Mouse (Mus musculus) cerebellum, adult 18-20 months (tissue): Measurements from ENCODE around the gene Olfr780.
"Not testable (repeated sequence)": the region's sequence is repeated elsewhere in the genome, so short reads cannot be mapped to it uniquely, and the experiment has no call there.

ENCODE experiments used
- DNase-seq, 2 experiments: peaks; one replicate each; pipeline ENCODE4 v3.0.0; 2021

Olfr780 gene

DNA sequence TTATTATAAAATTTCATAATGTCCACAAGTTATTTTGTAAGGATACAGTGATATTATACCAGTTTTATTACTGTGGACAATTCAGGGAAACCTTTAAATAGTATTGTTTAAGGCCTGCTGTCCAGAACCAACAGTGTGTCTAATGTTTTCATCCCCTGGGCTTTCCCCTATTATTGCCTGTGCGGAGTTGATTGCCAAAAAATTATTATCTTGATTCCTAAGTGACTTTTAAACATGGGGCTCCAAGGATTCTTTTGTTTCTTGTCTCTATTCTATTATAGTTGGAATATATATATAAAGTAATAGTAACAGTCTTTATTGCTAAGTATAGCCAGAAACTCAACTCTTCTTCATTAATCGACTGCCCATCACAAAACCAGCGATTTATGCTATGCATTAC, at the start of gene Olfr780:
TSS of gene Olfr780 (plus strand) at position 301 of the 400 bp plus-strand sequence.
- DNase-seq: no peak

DNA sequence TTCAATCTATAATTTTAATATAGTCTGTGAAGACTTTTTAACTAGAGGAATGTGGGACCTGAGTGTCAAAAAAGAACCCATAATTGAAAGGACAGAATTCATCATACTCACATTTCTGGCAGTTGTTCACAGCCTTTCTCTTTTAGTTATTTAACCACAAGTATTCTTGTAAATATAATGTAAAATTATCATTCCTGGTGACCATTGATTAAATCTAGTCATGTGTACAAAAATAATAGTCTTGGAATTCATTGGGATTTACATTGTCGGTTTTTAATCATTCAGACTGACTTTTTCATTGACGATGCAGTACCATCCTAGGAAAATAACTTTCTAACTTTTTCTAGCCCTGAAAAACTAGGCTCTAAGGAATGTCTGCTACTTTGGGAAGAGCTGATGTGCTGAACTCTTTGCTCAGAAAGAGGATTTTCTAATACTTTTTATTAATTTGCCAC, 46.8 kb upstream of the Olfr780 start, which contains the start of gene Olfr777:
TSS of gene Olfr777 (minus strand) at position 405 of the 455 bp plus-strand sequence.
- no peak for DNase-seq

DNA sequence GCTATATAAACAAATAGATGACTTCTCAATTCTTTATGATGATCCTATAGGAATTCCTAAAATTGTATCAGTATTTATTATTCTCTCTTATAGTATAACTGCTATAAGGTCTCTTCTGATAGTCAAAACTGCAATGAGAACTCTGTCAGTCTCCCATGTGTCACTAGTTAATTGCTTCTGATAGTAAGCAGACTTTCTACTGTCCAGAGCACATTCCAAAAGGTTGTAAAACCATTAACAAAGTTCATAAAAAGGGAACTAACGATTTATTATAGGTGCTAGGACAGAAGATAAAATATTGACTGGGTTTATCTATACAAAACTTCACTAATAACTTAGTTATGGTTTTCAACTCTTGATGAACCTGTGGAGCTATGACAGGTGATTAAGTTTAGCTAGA, 4.9 kb upstream of the Olfr780 start:
- DNase-seq: not testable (repeated sequence)

DNA sequence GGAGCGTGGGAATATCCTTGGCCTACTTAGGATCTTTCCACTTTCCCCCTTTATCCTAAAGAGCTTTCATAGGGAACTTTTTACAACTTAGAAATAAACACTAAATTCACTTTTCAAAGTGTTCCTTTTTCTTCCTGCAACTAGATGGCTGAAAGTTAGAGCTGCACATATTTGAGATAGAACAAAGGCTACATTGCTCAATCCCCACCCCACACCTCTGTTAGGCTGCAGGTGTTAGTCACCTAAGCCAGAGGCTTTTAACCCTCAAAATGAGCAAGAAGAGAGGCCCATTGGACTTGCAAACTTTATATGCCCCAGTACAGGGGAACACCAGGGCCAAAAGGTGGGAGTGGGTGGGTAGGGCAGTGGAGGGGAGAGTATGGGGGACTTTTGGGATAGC, 4.4 kb upstream of the Olfr780 start:
- DNase-seq: not testable (repeated sequence)

GRCm38 (mm10) chr10:129328554-129328953, 10.6 kb downstream of the Olfr780 start, which contains the start of gene Olfr781:
Olfr781 (plus strand) TSS chr10:129328854.
- no peak for DNase-seq

DNA sequence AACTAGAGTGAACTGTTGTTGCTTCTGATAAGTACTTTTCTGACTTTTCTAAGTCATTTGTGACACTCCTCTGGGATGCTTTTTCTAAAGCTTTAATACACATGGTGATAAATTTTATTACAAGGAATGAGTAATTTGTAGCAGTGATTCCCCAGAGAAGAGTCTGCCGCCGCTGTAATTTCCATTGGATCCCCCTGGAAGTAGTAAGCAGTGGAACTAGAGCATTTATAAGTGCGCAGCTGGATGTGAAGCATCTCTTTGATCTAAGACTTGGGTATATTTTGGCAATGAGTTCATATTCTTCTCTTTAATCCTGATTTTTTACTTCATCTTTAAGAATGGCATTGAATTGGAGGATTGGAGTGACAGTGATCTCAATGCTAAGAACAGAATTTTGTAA, 30.6 kb downstream of the Olfr780 start, which contains the start of gene Olfr782:
TSS of gene Olfr782 (plus strand) at position 301 of the 400 bp plus-strand sequence.
- DNase-seq: no peak

DNA sequence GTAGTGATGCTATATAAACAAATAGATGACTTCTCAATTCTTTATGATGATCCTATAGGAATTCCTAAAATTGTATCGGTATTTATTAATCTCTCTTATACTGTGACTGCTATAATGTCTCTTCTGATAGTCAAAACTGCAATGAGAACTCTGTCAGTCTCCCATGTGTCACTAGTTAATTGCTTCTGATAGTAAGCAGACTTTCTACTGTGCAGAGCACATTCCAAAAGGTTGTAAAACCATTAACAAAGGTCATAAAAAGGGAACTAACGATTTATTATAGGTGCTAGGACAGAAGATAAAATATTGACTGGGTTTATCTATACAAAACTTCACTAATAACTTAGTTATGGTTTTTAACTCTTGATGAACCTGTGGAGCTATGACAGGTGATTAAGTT, 34.6 kb downstream of the Olfr780 start:
- DNase-seq: not testable (repeated sequence)

- not testable (repeated sequence) for DNase-seq
Measured at GRCm38 (mm10) chr10:129356496-129356895, 38.6 kb downstream of the Olfr780 start.

- no peak for DNase-seq
Measured at GRCm38 (mm10) chr10:129357307-129357706, 39.4 kb downstream of the Olfr780 start.
